Mouse (Mus musculus) limb, embryonic 14.5 days (tissue): ENCODE results near the gene Pi16. TPM values are rescaled to one million over a fixed set of nuclear protein-coding genes. Genes with fewer than 3 reads are reported as not detected.

Source experiments
- ATAC-seq: fragments of 200-750 bp; cut with Nextera tagmentation; 2 replicates; pipeline ENCODE4 v1.8.0; 2017; ENCODE audit warnings: low read depth, moderate number of reproducible peaks, moderate TSS enrichment; ENCODE audit not compliant: low FRiP score
- DNase-seq: peaks from one replicate; pipeline ENCODE4 v3.0.0-alpha.2; 2015; ENCODE audit warnings: low spot score
- H3K27ac ChIP-seq: fragments of 300-500 bp; sonication (generic); replicated peaks from 2 replicates; pipeline ENCODE4 v1.5.1; 2014; ENCODE audit warnings: low read depth, mild to moderate bottlenecking, low read length, moderate library complexity, mixed read lengths
- H3K27me3 ChIP-seq: fragments of 300-500 bp; sonication (generic); 2 replicates; pipeline ENCODE4 v1.6.1; 2014; ENCODE audit warnings: low read length, mixed read lengths; ENCODE audit not compliant: control insufficient read depth, insufficient read depth
- H3K36me3 ChIP-seq: fragments of 300-500 bp; sonication (generic); 2 replicates; pipeline ENCODE4 v1.6.1; 2014; ENCODE audit warnings: mild to moderate bottlenecking, low read length, moderate library complexity, mixed read lengths; ENCODE audit not compliant: control insufficient read depth, insufficient read depth
- H3K4me1 ChIP-seq: fragments of 300-500 bp; sonication (generic); 2 replicates; pipeline ENCODE4 v1.6.1; 2014; ENCODE audit warnings: antibody characterized with exemption, low read length, mixed read lengths; ENCODE audit not compliant: control insufficient read depth, insufficient read depth
- H3K4me2 ChIP-seq: fragments of 300-500 bp; sonication (generic); replicated peaks from 2 replicates; pipeline ENCODE4 v1.6.1; 2014; ENCODE audit warnings: low read depth, mild to moderate bottlenecking, low read length, moderate library complexity; ENCODE audit not compliant: severe bottlenecking
- H3K4me3 ChIP-seq: fragments of 300-500 bp; sonication (generic); replicated peaks from 2 replicates; pipeline ENCODE4 v1.5.1; 2014; ENCODE audit warnings: low read length
- H3K9ac ChIP-seq: fragments of 300-500 bp; sonication (generic); 2 replicates; pipeline ENCODE4 v1.6.1; 2014; ENCODE audit warnings: mild to moderate bottlenecking, low read depth, low read length, moderate library complexity; ENCODE audit not compliant: severe bottlenecking
- H3K9me3 ChIP-seq: fragments of 300-500 bp; sonication (generic); 2 replicates; pipeline ENCODE4 v1.6.1; 2016; ENCODE audit warnings: low read length; ENCODE audit not compliant: control insufficient read depth
- POLR2A ChIP-seq: fragments of 200-500 bp; IDR thresholded peaks from 2 replicates; pipeline ENCODE4 v1.8.0; 2012; ENCODE audit warnings: inconsistent platforms, mild to moderate bottlenecking, moderate library complexity, borderline replicate concordance; ENCODE audit not compliant: insufficient read depth, insufficient read length; ENCODE audit errors: extremely low read depth
- WGBS: fragments of 180-500 bp; shearing (Covaris S2); extraction: QIAGEN DNeasy Blood & Tissue Kit; methylation state at CpG from one replicate; pipeline ENCODE4 v1.1.7; 2014; 5-methylcytosine and 5-hydroxymethylcytosine counted together
- polyA plus RNA-seq, 2 experiments: library from polyadenylated mRNA; depleted of rRNA in 1 of 2; stranded (reverse) in 1 of 2; unstranded in 1 of 2; fragments of >200 nt; fragmentation: Nextera tagmentation in 1 of 2; extraction: Ambion mirVana in 1 of 2; gene quantifications; 2 replicates each; pipeline versions ENCODE4 v1.2.1 to v1.2.3; 2012 to 2014

The Pi16 gene
- polyA plus RNA-seq, 2 experiments = 2.2 to 2.6 TPM

DNA sequence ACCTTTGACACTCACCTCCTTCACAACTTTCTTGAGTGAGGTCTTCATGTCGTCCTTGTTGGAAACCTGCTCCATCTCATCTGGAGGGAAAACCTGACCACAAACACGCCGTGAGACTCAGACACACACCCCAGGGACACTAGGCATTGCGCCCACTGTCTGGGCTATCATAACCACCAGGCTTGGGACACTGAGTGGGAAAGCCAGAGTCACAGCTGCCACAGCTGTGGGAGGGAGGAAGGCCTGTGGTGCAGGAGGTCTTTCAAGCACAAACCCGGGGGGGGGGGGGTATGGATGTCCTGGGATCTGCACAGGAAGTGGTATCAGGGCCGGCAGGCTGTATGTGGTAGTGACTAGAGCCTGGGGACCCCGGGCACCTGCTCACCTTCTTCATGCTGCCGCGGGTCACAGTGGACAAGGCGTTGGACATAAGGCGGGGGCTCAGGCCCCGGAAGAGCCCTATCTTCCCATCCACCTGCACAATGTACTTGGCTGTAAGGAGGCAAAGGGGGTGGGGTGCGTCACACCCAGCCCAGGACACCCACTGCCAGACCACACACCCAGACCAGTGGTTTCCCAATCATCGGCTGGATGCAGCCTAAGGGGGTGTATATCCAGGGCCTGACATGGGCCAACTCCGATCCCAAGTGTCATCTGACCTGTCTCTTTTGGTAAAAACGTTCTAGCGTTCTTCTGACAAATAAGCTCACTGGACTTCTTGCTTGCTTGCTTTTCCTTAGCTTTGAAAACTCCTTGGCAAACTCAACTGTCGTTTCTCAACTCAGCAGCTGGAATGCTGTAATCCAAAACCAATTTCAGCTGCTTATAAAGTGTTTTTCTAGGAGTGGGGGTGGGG, 23.2 kb downstream of the Pi16 start:
- peaks cover 27% of the 10 kb centered on the region for H3K4me1 ChIP-seq
- H3K4me3 ChIP-seq = no peak overlapping the region
- peak; percentile 53 for DNase-seq
- H3K9me3 ChIP-seq = no peaks in the 10 kb centered on the region
- peak overlapping the region; percentile 73 for H3K27ac ChIP-seq
- no peak for ATAC-seq
- H3K36me3 ChIP-seq = peaks cover 64% of the 10 kb centered on the region
- peak overlapping the region; percentile 22; the same call in 1 of the 2 replicates for H3K4me2 ChIP-seq
- TF ChIP-seq POLR2A = no peak
- WGBS = 68% methylated on average over 17 of the region's 18 CpGs
- no peaks in the 10 kb centered on the region for H3K27me3 ChIP-seq
- no peak overlapping the region for H3K9ac ChIP-seq

DNA sequence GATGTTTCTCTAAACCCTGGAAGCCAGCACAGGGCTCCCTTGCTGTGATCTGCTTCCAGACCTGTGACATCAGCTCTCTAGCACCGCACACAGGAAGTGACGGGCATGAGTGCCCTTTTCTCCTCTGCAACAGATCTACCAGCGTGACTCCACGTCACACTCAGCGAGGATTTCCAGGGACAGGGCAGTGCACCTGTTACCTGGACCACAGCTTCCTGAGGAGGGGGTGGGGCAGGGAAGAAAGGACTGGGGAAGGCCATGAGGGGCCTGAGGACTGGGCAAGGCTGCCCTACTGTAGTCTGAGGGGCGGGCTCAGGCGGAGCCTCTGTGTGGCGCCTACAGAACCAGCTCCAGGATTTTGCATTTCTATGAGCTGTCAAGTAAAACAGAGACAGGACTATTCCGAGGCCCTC, 24.1 kb downstream of the Pi16 start:
- TF ChIP-seq POLR2A = no peak
- Histone ChIP-seq H3K4me2 (peak overlapping the region; percentile 22), H3K9me3 (no peaks in the 10 kb centered on the region), H3K36me3 (peaks cover 54% of the 10 kb centered on the region), H3K9ac (peak overlapping the region; percentile 38; the same call in 1 of the 2 replicates), H3K4me1 (peaks cover 37% of the 10 kb centered on the region), H3K27me3 (no peaks in the 10 kb centered on the region), H3K4me3 (no peak overlapping the region), H3K27ac (peak overlapping the region; percentile 73)
- DNase-seq = no peak
- peak; percentile 35 for ATAC-seq
- 21% methylated on average over 9 of the region's 9 CpGs for WGBS

DNA sequence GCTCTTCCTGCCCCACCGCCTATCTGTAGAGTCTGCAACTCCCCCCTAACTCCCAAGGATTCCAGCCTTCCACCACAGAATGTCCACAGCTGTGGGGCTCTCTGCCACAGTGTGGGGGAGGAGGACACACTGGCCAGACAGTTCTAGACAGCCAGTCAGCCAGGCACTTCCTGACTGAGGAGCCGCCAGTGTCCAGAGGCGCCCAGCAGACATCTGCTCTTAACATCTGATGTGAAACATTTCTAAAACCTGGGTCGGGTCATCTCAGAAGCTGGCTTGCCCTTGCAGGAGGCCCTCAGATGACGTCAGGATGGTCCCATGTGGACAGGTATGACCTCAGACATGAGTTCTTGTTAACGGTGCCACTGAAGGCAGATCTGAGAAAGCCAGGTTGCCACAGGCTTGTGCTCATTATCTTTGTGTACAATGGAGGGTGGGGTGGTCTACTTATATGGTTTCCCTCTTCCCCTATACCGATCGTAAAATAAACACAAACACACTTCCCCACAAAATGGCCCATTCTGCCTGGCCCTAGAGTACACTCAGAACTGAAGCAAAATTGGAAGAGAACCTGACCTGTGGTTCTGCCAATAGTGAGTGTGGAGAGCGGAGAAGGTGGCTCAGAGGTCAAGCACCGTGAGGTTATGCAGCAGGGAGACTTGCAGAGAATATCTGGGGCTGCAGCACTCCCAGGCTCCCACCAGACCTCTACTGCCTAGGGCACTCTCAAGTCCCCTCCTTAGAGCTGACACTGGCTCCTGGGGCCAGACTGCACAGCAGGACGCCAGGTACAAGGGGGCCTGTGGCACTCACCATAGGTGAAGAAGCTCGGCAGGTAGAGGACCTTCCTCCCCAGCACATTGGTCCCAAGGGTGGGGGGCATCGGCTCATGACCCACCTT, 24.8 kb downstream of the Pi16 start:
- peak overlapping the region; percentile 22 for H3K4me2 ChIP-seq
- H3K36me3 ChIP-seq = peaks cover 48% of the 10 kb centered on the region
- peak overlapping the region; percentile 38 for H3K9ac ChIP-seq
- WGBS = 34% methylated on average over 13 of the region's 13 CpGs
- no peak for TF ChIP-seq POLR2A
- H3K4me3 ChIP-seq = no peak overlapping the region
- peak overlapping the region; percentile 73 for H3K27ac ChIP-seq
- peaks cover 37% of the 10 kb centered on the region for H3K4me1 ChIP-seq
- peak; percentile 69 for DNase-seq
- peak; percentile 69 for ATAC-seq
- H3K9me3 ChIP-seq = no peaks in the 10 kb centered on the region
- H3K27me3 ChIP-seq = no peaks in the 10 kb centered on the region

DNA sequence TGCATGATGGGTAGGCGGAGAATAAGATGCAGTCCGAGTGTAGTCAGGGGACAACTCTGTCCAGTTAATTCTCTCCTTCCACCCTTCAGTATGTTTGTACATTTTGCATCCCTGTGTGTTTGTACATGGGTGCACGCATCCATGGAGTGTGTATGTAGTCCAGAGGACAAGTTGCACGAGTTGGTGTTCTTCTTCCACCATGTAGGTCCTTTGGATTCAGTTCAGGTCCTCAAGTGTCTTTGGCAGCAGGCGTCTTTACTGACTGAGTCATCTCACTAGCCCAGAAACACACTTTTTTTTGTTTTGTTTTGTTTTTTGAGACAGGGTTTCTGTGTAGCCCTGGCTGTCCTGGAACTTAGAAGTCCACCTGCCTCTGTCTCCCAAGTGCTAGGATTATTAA, 25.8 kb downstream of the Pi16 start:
- Histone ChIP-seq H3K4me2 (no peak overlapping the region), H3K9me3 (no peaks in the 10 kb centered on the region), H3K9ac (no peak overlapping the region), H3K27me3 (no peaks in the 10 kb centered on the region), H3K4me3 (no peak overlapping the region), H3K4me1 (peaks cover 38% of the 10 kb centered on the region), H3K36me3 (peaks cover 39% of the 10 kb centered on the region), H3K27ac (no peak overlapping the region)
- 91% methylated on average over 5 of the region's 5 CpGs for WGBS
- ATAC-seq (no peak), DNase-seq (no peak)
- TF ChIP-seq POLR2A = no peak

DNA sequence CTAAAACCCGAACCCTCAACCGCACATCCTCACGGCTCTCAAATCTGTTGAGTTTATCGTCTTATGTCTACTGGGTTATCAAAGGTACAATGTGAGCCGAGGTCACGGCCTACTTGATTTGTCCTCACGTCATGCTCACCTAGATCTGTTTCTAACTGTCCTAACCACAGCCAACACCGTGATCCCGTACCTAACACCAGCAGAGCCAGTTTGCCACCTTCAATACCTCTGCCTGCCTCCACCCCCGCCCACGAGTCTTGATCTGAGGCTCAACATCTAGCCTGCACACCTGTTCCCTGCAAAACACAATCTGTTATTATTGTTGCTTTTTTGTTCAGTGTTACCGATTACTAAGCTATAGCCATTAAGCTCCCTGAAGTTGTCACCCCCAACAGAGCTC, 27.8 kb downstream of the Pi16 start:
- WGBS = 94% methylated on average over 12 of the region's 12 CpGs
- no peak overlapping the region for H3K4me2 ChIP-seq
- H3K9ac ChIP-seq = no peak overlapping the region
- peaks cover 18% of the 10 kb centered on the region for H3K36me3 ChIP-seq
- ATAC-seq (no peak), DNase-seq (no peak)
- H3K27ac ChIP-seq = no peak overlapping the region
- no peaks in the 10 kb centered on the region for H3K9me3 ChIP-seq
- no peak overlapping the region for H3K4me3 ChIP-seq
- no peak for TF ChIP-seq POLR2A
- no peaks in the 10 kb centered on the region for H3K27me3 ChIP-seq
- peaks cover 39% of the 10 kb centered on the region for H3K4me1 ChIP-seq
